Mouse (Mus musculus) intestine, postnatal 0 days (tissue): ENCODE data around the gene Pax3. TPM values are rescaled to one million over a fixed set of nuclear protein-coding genes. Genes with fewer than 3 reads are reported as not detected.
A peak's percentile ranks its signal among the peaks of the same experiment; 100 is the strongest.

ENCODE experiments used
- ATAC-seq: fragments of 200-750 bp; cut with Nextera tagmentation; 2 replicates; pipeline ENCODE4 v1.8.0; 2017; ENCODE audit warnings: mild to moderate bottlenecking, moderate TSS enrichment, moderate library complexity
- H3K27ac ChIP-seq: fragments of 300-500 bp; sonication (generic); 2 replicates; pipeline ENCODE4 v1.5.1; 2014; ENCODE audit warnings: mild to moderate bottlenecking, low read depth, low read length, moderate library complexity
- H3K27me3 ChIP-seq: fragments of 300-500 bp; sonication (generic); replicated peaks from 2 replicates; pipeline ENCODE4 v1.6.1; 2014; ENCODE audit warnings: low read length, mixed read lengths; ENCODE audit not compliant: control insufficient read depth, insufficient read depth
- H3K36me3 ChIP-seq: fragments of 300-500 bp; sonication (generic); 2 replicates; pipeline ENCODE4 v1.6.1; 2014; ENCODE audit warnings: mild to moderate bottlenecking, moderate library complexity; ENCODE audit not compliant: control insufficient read depth, insufficient read depth
- H3K4me1 ChIP-seq: fragments of 300-500 bp; sonication (generic); replicated peaks from 2 replicates; pipeline ENCODE4 v1.6.1; 2014; ENCODE audit warnings: antibody characterized with exemption, low read length, mixed read lengths; ENCODE audit not compliant: control insufficient read depth, insufficient read depth
- H3K4me2 ChIP-seq: fragments of 300-500 bp; sonication (generic); replicated peaks from 2 replicates; pipeline ENCODE4 v1.6.1; 2014; ENCODE audit warnings: low read depth, mild to moderate bottlenecking, moderate library complexity
- H3K4me3 ChIP-seq: fragments of 300-500 bp; sonication (generic); 2 replicates; pipeline ENCODE4 v1.5.1; 2014; ENCODE audit warnings: low read depth, low read length
- H3K9ac ChIP-seq: fragments of 300-500 bp; sonication (generic); 2 replicates; pipeline ENCODE4 v1.6.1; 2014; ENCODE audit warnings: mild to moderate bottlenecking, low read depth, low read length
- H3K9me3 ChIP-seq: fragments of 300-500 bp; sonication (generic); 2 replicates; pipeline ENCODE4 v1.6.1; 2016; ENCODE audit warnings: mixed run types; ENCODE audit not compliant: control insufficient read depth
- CTCF ChIP-seq: sonication (generic); IDR thresholded peaks from 2 replicates; pipeline ENCODE4 v1.5.1; 2016; ENCODE audit warnings: low read depth, mild to moderate bottlenecking, control low read depth, antibody characterized with exemption, moderate library complexity
- WGBS: fragments of 180-500 bp; shearing (Covaris S2); extraction: QIAGEN DNeasy Blood & Tissue Kit; methylation state at CpG from one replicate; pipeline ENCODE4 v1.1.7; 2014; 5-methylcytosine and 5-hydroxymethylcytosine counted together
- polyA plus RNA-seq: library from polyadenylated mRNA; unstranded; fragments of >200 nt; fragmentation: Nextera tagmentation; extraction: Ambion mirVana; gene quantifications from 2 replicates; pipeline ENCODE4 v1.2.1, GENCODE M21; 2015

Pax3 gene
- not detected in 2 replicates for polyA plus RNA-seq

DNA sequence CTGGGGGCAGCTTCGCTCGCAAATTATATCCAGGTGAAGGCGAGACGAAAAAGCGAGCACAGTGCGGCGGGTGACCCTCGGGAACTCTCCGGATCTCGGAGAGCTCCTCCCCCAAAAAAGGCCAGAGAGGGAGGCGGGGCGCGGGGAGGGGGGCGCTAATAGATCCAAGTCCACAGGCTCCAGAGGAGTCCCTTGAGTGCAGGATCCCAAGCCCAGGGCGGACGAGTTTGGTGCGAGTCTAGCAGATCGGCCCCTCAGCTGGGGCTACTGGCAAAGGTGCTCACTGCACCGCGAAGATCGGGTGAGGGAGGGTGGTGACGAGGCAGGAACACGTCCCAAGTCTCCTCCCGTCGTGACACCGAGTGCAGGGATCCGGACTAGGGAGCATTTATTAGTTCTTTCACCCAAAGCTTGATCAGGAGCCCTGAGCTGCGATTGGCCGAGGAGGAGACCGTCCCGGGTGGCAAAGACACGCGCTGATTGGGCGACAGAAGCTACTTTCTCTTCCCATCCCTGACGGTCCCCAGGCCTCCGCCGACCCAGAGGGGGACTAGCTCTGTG lies at the start of gene Pax3:
Gene Pax3, minus strand, starts transcription at position 384 of the 561 bp plus-strand sequence.
- Histone ChIP-seq H3K9ac (no peak within 1 kb of the TSS), H3K27me3 (peaks cover 94% of the 10 kb centered on the region), H3K9me3 (no peaks in the 10 kb centered on the region), H3K27ac (no peak within 1 kb of the TSS), H3K36me3 (no peaks in the 10 kb centered on the region), H3K4me2 (peak within 1 kb of the TSS; percentile 56), H3K4me3 (peak within 1 kb of the TSS; percentile 32), H3K4me1 (0 out of 2 replicates have a peak, but pooled peaks cover 2% of the 10 kb centered on the region)
- no peak for ATAC-seq
- no peak for TF ChIP-seq CTCF
- under 1% methylated on average over 37 of the region's 37 CpGs for WGBS

DNA sequence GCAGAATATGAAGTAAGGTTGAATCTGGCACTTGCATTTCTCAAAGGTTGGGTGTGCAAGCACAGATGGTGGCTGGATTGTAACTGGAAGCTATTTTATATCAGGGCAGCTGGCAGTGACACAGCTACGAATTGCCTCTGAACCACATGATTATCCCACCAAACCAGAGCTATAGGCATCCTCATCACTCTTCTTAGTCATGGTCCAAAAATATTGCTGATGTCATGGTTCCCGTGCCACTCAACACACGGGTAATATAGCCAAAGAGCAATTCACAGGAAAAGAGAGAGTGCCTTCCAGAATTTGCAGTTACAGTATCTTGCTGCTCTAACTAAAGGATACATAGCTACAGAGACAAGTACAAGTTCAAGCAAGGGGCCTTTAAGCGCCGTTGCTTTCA lies 37.4 kb upstream of the Pax3 start:
- 78% methylated on average over 5 of the region's 5 CpGs for WGBS
- Histone ChIP-seq H3K4me3 (no peak overlapping the region), H3K9ac (no peak overlapping the region), H3K4me2 (no peak overlapping the region), H3K36me3 (no peaks in the 10 kb centered on the region), H3K4me1 (no peaks in the 10 kb centered on the region), H3K27ac (no peak overlapping the region), H3K27me3 (no peaks in the 10 kb centered on the region), H3K9me3 (no peaks in the 10 kb centered on the region)
- TF ChIP-seq CTCF, result no peak
- no peak for ATAC-seq

DNA sequence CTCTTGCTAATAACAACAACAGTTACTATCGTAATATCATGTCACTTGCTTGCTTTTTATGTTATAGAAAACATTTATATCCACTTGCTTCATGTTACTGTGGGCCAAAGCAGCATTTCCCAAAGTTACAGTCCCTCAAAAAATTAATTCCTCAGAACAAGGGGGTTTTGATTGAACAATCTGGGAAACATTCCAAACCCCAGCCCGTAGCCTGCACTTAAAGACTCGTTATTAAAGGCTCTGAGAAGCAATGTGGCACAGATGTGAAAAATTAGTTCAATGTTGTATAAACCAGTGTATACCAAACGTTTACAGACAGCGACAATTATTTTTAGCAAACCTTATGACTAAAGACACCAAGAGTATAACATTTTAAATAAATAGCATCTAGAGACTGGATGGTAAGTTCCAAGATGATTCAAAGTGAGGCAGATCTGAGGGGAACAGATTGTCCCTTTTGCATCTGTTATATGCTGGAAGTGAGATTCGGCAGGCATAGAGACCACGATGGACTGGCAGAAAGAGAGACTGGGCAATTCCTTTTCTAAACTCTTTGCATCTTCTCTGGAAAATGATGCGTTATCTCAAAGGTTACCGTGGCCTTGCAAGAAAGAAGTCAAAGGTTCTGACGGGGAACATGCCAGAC lies 35.1 kb upstream of the Pax3 start:
- no peak overlapping the region for H3K27ac ChIP-seq
- H3K4me3 ChIP-seq, result no peak overlapping the region
- no peak for TF ChIP-seq CTCF
- WGBS, result 58% methylated on average over 10 of the region's 10 CpGs
- H3K27me3 ChIP-seq, result no peaks in the 10 kb centered on the region
- ATAC-seq, result no peak
- no peaks in the 10 kb centered on the region for H3K4me1 ChIP-seq
- no peaks in the 10 kb centered on the region for H3K36me3 ChIP-seq
- no peak overlapping the region for H3K9ac ChIP-seq
- no peak overlapping the region for H3K4me2 ChIP-seq
- no peaks in the 10 kb centered on the region for H3K9me3 ChIP-seq

DNA sequence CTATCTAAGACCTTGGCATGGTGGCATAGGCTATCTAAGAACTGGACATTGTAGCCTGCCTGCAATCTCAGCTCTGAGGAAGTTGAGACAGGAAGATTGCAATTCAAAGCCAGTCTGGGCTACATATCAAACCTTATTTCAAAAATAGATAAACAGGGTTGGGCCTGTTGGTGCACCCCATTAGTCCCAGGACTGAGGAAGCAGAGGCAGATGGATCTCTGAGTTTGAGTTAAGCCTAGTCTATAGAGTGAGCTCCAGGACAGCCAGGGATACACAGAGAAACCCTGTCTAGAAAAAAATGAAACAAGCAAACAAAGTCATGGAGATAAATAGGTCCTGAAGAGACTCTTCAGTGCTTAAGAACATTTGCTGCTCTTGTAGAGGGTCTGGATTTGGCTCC lies 32.9 kb upstream of the Pax3 start:
- no peaks in the 10 kb centered on the region for H3K27me3 ChIP-seq
- TF ChIP-seq CTCF, result no peak
- H3K9me3 ChIP-seq, result no peaks in the 10 kb centered on the region
- ATAC-seq, result no peak
- no peaks in the 10 kb centered on the region for H3K4me1 ChIP-seq
- H3K4me2 ChIP-seq, result no peak overlapping the region
- no peak overlapping the region for H3K27ac ChIP-seq
- H3K4me3 ChIP-seq, result no peak overlapping the region
- H3K9ac ChIP-seq, result no peak overlapping the region
- H3K36me3 ChIP-seq, result no peaks in the 10 kb centered on the region

DNA sequence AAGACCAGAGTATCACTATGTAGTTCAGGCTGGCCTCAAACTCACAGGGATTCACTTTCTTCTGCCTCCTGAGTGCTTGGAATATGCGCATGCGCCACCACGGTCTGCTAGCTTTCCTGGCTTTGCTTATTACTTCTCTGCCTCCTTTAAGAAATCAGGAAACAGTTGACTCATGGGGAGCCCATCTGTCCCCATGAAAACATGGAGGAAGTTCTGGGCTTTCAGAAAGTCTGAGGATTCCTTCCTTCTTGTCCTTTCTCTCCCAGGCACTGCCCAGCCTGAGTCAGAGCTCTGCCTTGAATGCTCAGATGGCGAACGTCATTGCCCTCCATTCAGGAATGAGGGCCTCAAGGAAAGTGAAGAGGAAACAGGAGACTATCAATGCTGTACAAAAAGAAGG lies 31.8 kb upstream of the Pax3 start:
- H3K27ac ChIP-seq, result no peak overlapping the region
- H3K27me3 ChIP-seq, result no peaks in the 10 kb centered on the region
- 67% methylated on average over 5 of the region's 5 CpGs for WGBS
- no peak overlapping the region for H3K9ac ChIP-seq
- TF ChIP-seq CTCF, result no peak
- H3K4me1 ChIP-seq, result no peaks in the 10 kb centered on the region
- ATAC-seq, result no peak
- no peak overlapping the region for H3K4me2 ChIP-seq
- no peaks in the 10 kb centered on the region for H3K9me3 ChIP-seq
- H3K36me3 ChIP-seq, result no peaks in the 10 kb centered on the region
- no peak overlapping the region for H3K4me3 ChIP-seq

DNA sequence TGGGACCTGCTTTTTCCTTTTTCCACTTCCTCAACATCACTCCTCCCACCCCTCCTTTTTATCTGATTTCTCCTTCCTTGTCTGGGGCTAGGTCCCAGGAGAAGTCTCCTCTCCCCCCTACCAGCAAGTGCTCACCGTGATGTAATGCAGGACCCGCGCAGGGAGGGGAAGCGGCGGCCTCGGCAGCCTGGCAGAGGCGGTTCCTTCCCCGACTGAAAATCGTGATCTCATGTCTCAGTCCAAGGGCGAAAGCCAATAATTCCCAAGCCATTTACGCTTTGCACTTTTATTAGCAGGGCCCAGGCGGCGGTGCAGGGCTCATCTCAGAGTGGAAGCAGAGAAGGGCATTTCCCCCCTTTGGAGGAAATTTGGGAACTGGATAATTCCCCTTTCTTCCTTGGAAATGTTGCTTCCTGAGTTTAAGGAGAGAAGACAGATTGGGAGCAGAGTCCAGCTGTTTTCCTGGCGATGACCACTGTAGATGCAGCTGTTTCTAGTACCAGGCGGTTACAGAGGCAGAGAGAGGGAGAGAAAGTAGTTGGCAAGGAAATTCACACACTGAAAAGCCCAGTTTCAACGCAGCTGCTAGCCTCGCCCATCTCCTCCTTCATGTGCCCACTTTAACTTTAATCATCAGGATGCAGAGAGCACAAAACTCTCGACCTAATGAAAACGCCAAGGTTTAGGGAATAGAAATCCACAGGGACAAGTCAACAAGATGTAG lies 21.3 kb upstream of the Pax3 start:
- WGBS, result 3% methylated on average over 19 of the region's 19 CpGs
- Histone ChIP-seq H3K4me3 (peak overlapping the region; percentile 59), H3K4me1 (0 out of 2 replicates have a peak, but pooled peaks cover 5% of the 10 kb centered on the region)

More for the DNA sequence above, 21.3 kb upstream of the Pax3 start:
- no peak for TF ChIP-seq CTCF
- Histone ChIP-seq H3K27me3 (peaks cover 78% of the 10 kb centered on the region), H3K4me2 (peak overlapping the region; percentile 97), H3K9me3 (no peaks in the 10 kb centered on the region), H3K27ac (no peak overlapping the region), H3K9ac (no peak overlapping the region), H3K36me3 (no peaks in the 10 kb centered on the region)
- ATAC-seq, result no peak
